Mouse (Mus musculus) midbrain, embryonic 14.5 days (tissue): ENCODE measurements around the gene Ldlrap1. TPM values are rescaled to one million over a fixed set of nuclear protein-coding genes. Genes with fewer than 3 reads are reported as not detected.

Experiments used
- ATAC-seq: fragments of 200-750 bp; cut with Nextera tagmentation; 2 replicates; pipeline ENCODE4 v1.8.0; 2017; ENCODE audit warnings: moderate number of reproducible peaks, moderate library complexity; ENCODE audit not compliant: low FRiP score, low TSS enrichment
- DNase-seq: peaks from one replicate; pipeline ENCODE4 v3.0.0-alpha.2; 2015
- H3K27ac ChIP-seq: fragments of 300-500 bp; sonication (generic); replicated peaks from 2 replicates; pipeline ENCODE4 v1.5.1; 2014; ENCODE audit warnings: mild to moderate bottlenecking, low read depth, low read length, moderate library complexity
- H3K27me3 ChIP-seq: fragments of 300-500 bp; sonication (generic); 2 replicates; pipeline ENCODE4 v1.6.1; 2014; ENCODE audit warnings: low read length, control low read depth, mixed read lengths; ENCODE audit not compliant: control insufficient read depth, insufficient read depth
- H3K36me3 ChIP-seq: fragments of 300-500 bp; sonication (generic); 2 replicates; pipeline ENCODE4 v1.6.1; 2014; ENCODE audit warnings: low read length, control low read depth; ENCODE audit not compliant: control insufficient read depth, insufficient read depth
- H3K4me1 ChIP-seq: fragments of 300-500 bp; sonication (generic); 2 replicates; pipeline ENCODE4 v1.6.1; 2014; ENCODE audit warnings: mild to moderate bottlenecking, antibody characterized with exemption, low read length, control low read depth; ENCODE audit not compliant: control insufficient read depth, insufficient read depth
- H3K4me2 ChIP-seq: fragments of 300-500 bp; sonication (generic); 2 replicates; pipeline ENCODE4 v1.6.1; 2014; ENCODE audit warnings: mild to moderate bottlenecking, low read length, moderate library complexity
- H3K4me3 ChIP-seq: fragments of 300-500 bp; sonication (generic); replicated peaks from 2 replicates; pipeline ENCODE4 v1.5.1; 2014; ENCODE audit warnings: low read depth, low read length
- H3K9ac ChIP-seq: fragments of 300-500 bp; sonication (generic); replicated peaks from 2 replicates; pipeline ENCODE4 v1.6.1; 2014; ENCODE audit warnings: mild to moderate bottlenecking, low read length, moderate library complexity
- H3K9me3 ChIP-seq: fragments of 300-500 bp; sonication (generic); 2 replicates; pipeline ENCODE4 v1.6.1; 2016; ENCODE audit warnings: low read length, control low read depth, mixed read lengths; ENCODE audit not compliant: control insufficient read depth
- WGBS: fragments of 180-500 bp; shearing (Covaris S2); extraction: QIAGEN DNeasy Blood & Tissue Kit; methylation state at CpG from one replicate; pipeline ENCODE4 v1.1.7; 2014; 5-methylcytosine and 5-hydroxymethylcytosine counted together
- polyA plus RNA-seq: library from polyadenylated mRNA; unstranded; fragments of >200 nt; fragmentation: Nextera tagmentation; extraction: Ambion mirVana; gene quantifications from 2 replicates; pipeline ENCODE4 v1.2.1, GENCODE M21; 2014

Gene Ldlrap1
- polyA plus RNA-seq, 1 experiment from 2014 or later: 1.9 TPM

DNA sequence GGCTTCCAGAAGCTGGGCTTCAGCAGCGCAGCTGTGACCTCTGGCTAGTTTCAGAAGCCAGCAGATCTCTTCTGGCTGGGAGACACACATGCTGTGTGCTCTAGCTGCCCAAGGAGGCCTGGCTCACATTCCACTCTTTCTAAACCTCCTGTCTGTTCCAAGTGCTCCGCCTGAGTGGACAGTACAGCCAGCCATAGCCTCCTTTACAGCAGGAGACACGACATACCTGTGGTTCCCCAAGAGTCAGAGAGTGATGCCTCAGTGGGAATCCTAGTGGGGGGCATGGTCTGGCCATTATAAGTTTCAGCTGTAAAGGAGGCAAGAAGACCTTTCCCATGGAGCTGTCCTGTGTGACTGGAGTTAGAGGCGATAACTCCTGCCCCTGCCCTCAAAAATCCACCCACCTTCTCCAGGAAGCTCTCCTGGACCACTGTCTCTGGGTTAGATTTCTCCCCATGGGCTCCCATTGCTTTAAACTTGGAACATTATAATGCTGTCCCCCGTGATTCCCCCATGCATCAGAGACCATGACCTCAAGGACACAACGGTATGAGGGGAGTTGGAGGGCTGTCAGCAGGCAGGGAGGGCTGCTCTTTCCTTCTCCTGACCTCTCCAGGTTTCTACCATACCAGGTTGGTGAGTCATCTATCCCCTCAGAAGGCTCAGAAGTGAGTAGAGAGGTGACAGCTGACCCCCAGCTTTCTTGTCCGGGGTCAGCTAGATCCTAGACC lies 1.4 kb upstream of the Ldlrap1 start:
- Histone ChIP-seq H3K4me3 (no peak overlapping the region), H3K4me2 (no peak overlapping the region), H3K9ac (no peak overlapping the region), H3K36me3 (no peaks in the 10 kb centered on the region), H3K9me3 (no peaks in the 10 kb centered on the region), H3K27ac (no peak overlapping the region), H3K27me3 (peaks cover 39% of the 10 kb centered on the region; the same call in 1 of the 2 replicates), H3K4me1 (peaks cover 12% of the 10 kb centered on the region)
- WGBS: 65% methylated on average over 7 of the region's 7 CpGs
- ATAC-seq: no peak
- DNase-seq: no peak

DNA sequence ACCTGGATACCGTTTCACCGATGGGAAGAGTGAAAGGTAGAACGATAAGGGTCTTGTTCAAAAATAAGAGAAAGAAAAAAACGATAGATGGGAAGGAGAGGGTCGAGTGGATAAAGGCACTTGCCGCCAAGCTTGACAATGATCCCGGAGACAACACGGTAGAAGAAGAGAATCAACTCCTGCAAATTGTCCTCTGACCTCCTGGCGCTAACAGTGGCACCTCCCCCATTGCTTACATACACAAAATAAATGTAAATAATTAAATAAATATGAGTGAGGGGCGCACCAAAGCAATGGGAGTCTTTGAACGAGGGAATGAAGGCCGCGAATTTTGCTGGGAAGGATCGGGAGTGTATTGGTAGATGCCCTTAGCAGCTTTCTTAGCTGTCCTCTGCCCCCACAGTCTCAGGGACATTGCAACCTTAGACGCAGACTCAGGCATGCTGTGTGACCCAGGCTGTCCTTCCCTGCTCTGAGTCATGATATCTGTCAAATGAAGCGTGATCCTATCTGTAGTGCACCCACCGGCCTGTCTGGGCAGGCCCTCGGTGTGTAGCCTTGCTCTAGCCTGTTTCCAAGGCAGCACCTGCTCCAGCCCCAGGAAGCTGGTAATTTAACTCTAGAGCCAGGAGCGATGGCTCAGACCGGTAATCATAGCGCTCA lies 533 bp upstream of the Ldlrap1 start:
- peak overlapping the region; percentile 49; the same call in 1 of the 2 replicates for H3K9ac ChIP-seq
- DNase-seq (no peak), ATAC-seq (no peak)
- H3K4me1 ChIP-seq: peaks cover 12% of the 10 kb centered on the region
- H3K36me3 ChIP-seq: no peaks in the 10 kb centered on the region
- peak overlapping the region; percentile 44 for H3K4me3 ChIP-seq
- H3K4me2 ChIP-seq: peak overlapping the region; percentile 79
- H3K9me3 ChIP-seq: no peaks in the 10 kb centered on the region
- H3K27ac ChIP-seq: no peak overlapping the region
- WGBS: 10% methylated on average over 21 of the region's 21 CpGs
- H3K27me3 ChIP-seq: peaks cover 39% of the 10 kb centered on the region; the same call in 1 of the 2 replicates

DNA sequence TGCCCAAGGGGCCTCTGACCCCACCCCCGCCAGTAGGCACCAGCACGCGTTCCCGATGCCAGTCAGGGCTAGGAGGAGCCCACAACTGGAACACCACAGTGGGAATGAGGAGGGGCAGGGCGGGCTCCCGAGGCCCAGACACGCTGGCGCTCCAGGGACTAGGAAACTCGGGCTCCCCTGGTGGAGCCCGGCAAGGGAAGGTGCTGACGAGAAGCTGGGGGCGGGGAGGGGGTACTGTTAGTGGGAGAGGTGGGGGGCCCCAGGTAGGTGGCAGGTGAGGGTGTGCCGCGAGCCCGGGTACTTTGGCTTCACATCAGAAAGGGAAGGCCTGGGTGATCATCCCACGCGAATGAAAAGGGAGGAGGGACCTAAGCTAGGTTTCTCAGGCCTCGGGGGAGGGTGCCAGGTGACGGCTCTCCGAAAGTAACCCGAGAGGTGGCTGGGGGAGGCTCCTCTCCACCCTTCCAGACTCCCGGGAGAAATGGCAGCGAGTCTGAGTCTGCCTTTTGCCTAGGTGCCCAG lies 859 bp downstream of the Ldlrap1 start:
- WGBS: 2% methylated on average over 23 of the region's 23 CpGs
- H3K4me2 ChIP-seq: peak overlapping the region; percentile 79
- H3K4me1 ChIP-seq: peaks cover 12% of the 10 kb centered on the region
- H3K9ac ChIP-seq: peak overlapping the region; percentile 49; the same call in 1 of the 2 replicates
- DNase-seq: no peak
- H3K27ac ChIP-seq: no peak overlapping the region
- H3K27me3 ChIP-seq: peaks cover 39% of the 10 kb centered on the region; the same call in 1 of the 2 replicates
- peak overlapping the region; percentile 44 for H3K4me3 ChIP-seq
- no peaks in the 10 kb centered on the region for H3K9me3 ChIP-seq
- H3K36me3 ChIP-seq: no peaks in the 10 kb centered on the region
- no peak for ATAC-seq

DNA sequence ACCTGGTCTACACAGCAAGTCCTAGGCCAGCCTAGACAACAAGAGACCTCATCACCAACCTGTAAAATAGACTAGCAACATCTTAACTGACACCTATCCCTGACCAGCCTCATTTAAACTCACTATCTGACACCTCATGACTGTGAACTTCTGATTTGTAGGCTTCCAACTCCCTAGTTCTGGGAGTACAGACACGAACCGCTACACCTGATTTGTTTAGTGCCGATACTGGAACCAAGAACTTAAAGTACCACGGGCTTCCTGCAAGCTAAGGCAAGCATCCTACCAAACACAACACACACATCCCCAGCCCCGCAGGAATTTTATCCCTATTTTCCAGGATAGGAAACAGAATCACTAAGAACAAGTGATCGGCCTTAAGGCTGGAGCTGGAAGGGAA lies 1.5 kb downstream of the Ldlrap1 start:
- no peak overlapping the region for H3K27ac ChIP-seq
- no peak overlapping the region for H3K9ac ChIP-seq
- no peak for ATAC-seq
- H3K36me3 ChIP-seq: no peaks in the 10 kb centered on the region
- H3K4me3 ChIP-seq: no peak overlapping the region
- no peak for DNase-seq
- WGBS: 74% methylated on average over 6 of the region's 6 CpGs
- H3K27me3 ChIP-seq: peaks cover 39% of the 10 kb centered on the region; the same call in 1 of the 2 replicates
- no peak overlapping the region for H3K4me2 ChIP-seq
- H3K9me3 ChIP-seq: no peaks in the 10 kb centered on the region
- peaks cover 12% of the 10 kb centered on the region for H3K4me1 ChIP-seq

DNA sequence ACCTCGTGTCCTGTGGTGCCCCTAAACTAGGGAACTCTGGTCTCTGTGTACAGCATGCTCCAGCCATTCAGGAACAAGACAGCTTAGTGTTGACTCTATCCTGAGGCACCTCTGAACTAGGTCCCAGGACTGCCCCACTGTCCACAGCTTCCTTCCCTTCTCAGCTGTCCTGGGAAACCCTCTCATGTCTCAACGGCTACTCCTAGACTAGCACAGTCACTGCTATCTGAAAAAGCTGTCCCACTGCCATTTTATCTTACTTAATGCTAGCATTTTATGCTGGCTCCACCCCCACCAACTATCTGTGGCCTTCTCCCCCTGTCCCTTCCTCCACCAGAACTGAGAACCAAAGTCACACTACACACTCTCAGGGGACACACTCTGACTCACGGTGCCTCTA lies 3.5 kb downstream of the Ldlrap1 start:
- Histone ChIP-seq H3K27ac (no peak overlapping the region), H3K4me3 (no peak overlapping the region), H3K36me3 (no peaks in the 10 kb centered on the region), H3K9me3 (no peaks in the 10 kb centered on the region), H3K4me1 (peaks cover 12% of the 10 kb centered on the region), H3K27me3 (peaks cover 37% of the 10 kb centered on the region; the same call in 1 of the 2 replicates), H3K4me2 (no peak overlapping the region), H3K9ac (no peak overlapping the region)
- ATAC-seq (no peak), DNase-seq (no peak)
- WGBS: 77% methylated on average over 3 of the region's 3 CpGs

DNA sequence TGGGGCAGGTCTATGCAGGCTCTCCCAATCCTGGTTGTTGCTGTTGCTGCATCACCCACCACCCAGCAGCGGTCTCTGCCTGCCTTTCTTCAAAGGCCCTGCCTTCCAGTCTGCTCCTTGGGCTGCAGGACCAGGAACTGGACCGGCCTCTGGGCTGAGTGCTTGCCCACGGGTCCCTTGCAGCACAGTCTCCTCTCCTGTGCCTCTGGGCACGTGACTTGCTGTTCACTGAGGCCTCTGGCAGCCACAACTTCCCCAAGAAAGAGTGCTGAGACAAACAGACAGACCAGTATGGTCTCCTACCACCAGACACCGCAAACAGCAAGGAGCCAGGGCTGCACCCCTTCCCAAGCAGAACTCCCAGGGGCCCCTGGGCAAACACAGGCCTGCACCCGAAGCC lies 5.5 kb downstream of the Ldlrap1 start:
- Histone ChIP-seq H3K27me3 (peaks cover 19% of the 10 kb centered on the region; the same call in 1 of the 2 replicates), H3K9me3 (no peaks in the 10 kb centered on the region), H3K4me1 (peaks cover 5% of the 10 kb centered on the region), H3K4me2 (no peak overlapping the region), H3K36me3 (no peaks in the 10 kb centered on the region), H3K9ac (no peak overlapping the region), H3K4me3 (no peak overlapping the region), H3K27ac (no peak overlapping the region)
- ATAC-seq: no peak
- DNase-seq: no peak
- WGBS: 84% methylated on average over 6 of the region's 6 CpGs

DNA sequence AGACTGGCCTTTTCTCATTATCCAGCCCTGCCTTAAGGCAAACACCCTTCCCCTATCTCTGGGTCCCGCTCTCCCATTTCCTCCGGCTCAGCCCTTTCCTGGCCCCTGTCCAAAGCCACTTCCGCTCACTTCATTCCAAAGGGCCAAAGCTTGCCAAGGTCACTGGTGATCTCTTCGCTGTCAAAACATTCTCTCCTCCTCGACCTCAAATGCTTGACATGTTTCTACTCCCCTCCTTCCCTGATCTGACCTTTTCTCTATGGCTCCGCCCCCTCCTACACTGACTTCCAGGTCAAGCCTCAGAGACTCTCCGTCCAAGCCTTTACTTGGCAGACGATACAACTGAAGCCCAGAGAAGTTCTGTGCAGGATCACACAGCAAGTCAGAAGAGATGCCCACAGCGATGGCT lies 7.0 kb downstream of the Ldlrap1 start:
- H3K36me3 ChIP-seq: no peaks in the 10 kb centered on the region
- WGBS: 73% methylated on average over 9 of the region's 9 CpGs
- no peak overlapping the region for H3K27ac ChIP-seq
- no peak overlapping the region for H3K4me3 ChIP-seq
- no peak overlapping the region for H3K9ac ChIP-seq
- no peaks in the 10 kb centered on the region for H3K9me3 ChIP-seq
- H3K4me1 ChIP-seq: no peaks in the 10 kb centered on the region
- DNase-seq: no peak
- H3K27me3 ChIP-seq: peaks cover 5% of the 10 kb centered on the region; the same call in 1 of the 2 replicates
- no peak overlapping the region for H3K4me2 ChIP-seq
- no peak for ATAC-seq

DNA sequence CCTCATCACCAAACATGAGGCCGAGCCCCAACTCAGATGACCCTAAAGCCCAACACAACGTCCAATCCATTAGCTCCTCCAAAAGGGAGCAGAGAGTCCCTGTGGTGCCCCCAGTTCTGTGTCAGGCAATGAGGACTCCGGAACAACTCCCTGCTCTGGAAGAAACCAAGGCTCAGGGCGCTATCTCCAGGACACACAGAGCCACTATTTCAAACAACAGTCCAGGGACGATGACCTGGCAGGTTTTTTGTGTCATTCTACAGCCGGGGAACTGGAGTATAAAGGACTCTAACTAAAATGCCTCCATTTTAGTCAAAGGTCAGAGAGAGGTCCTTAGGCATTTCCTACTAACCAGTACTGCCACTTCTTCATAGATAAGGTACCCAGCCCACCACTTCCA lies 7.5 kb downstream of the Ldlrap1 start:
- WGBS: 85% methylated on average over 6 of the region's 6 CpGs
- DNase-seq (no peak), ATAC-seq (no peak)
- Histone ChIP-seq H3K27ac (no peak overlapping the region), H3K4me3 (no peak overlapping the region), H3K36me3 (no peaks in the 10 kb centered on the region), H3K4me1 (no peaks in the 10 kb centered on the region), H3K9me3 (no peaks in the 10 kb centered on the region), H3K9ac (no peak overlapping the region), H3K4me2 (no peak overlapping the region), H3K27me3 (0 out of 2 replicates have a peak, but pooled peaks cover under 1% of the 10 kb centered on the region)
